Mouse (Mus musculus) CH12.LX (cell line): ENCODE measurements around the gene Ccr10. TPM values are rescaled to one million over a fixed set of nuclear protein-coding genes. Genes with fewer than 3 reads are reported as not detected.

Experiments
- DNase-seq: peaks from one replicate; pipeline ENCODE4 v3.0.0-alpha.2; 2013; ENCODE audit errors: extremely low read depth
- H3K27ac ChIP-seq: 2 replicates; pipeline ENCODE4 v1.5.1; 2012; ENCODE audit warnings: low read depth, mild to moderate bottlenecking, control low read depth, moderate library complexity; ENCODE audit not compliant: insufficient read depth
- H3K27me3 ChIP-seq: replicated peaks from 2 replicates; pipeline ENCODE3; 2012; ENCODE audit warnings: inconsistent platforms
- H3K36me3 ChIP-seq, 2 experiments: replicated peaks in 1 of 2; 2 replicates each; pipeline versions ENCODE3 to v1.6.1; 2012; ENCODE audit warnings: inconsistent platforms in 1 of 2, low read length in 1 of 2, mild to moderate bottlenecking in 1 of 2, mixed read lengths in 1 of 2, moderate library complexity in 1 of 2; ENCODE audit not compliant: control insufficient read depth in 1 of 2, insufficient read depth in 1 of 2
- H3K4me1 ChIP-seq, 2 experiments: 2 replicates each; pipeline ENCODE4 v1.6.1; 2012; ENCODE audit warnings: inconsistent platforms in 1 of 2, moderate library complexity in 1 of 2; ENCODE audit not compliant: insufficient read depth in 2 of 2, control insufficient read depth in 1 of 2
- H3K4me2 ChIP-seq: 2 replicates; pipeline ENCODE4 v1.6.1; 2012; ENCODE audit warnings: low read depth, mild to moderate bottlenecking, control low read depth; ENCODE audit not compliant: poor library complexity, insufficient read depth, severe bottlenecking
- H3K4me3 ChIP-seq, 3 experiments: fragments of 150-350 bp in 1 of 3; sonication (generic) in 1 of 3; replicated peaks in 1 of 3; 2 replicates each; pipeline versions ENCODE3 to v1.5.1; 2011 to 2012; ENCODE audit warnings: low read depth in 2 of 3, low read length in 2 of 3, mild to moderate bottlenecking in 2 of 3, moderate library complexity in 2 of 3, control low read depth in 1 of 3, improper control_type of control experiment in 1 of 3, inconsistent platforms in 1 of 3, mixed read lengths in 1 of 3; ENCODE audit not compliant: poor library complexity in 1 of 3
- H3K79me2 ChIP-seq: replicated peaks from 2 replicates; pipeline ENCODE4 v1.6.1; 2012; ENCODE audit warnings: mild to moderate bottlenecking, moderate library complexity; ENCODE audit not compliant: control insufficient read depth, poor library complexity, insufficient read depth, severe bottlenecking; ENCODE audit errors: extremely low read depth
- H3K9ac ChIP-seq: 2 replicates; pipeline ENCODE4 v1.6.1; 2012; ENCODE audit warnings: low read depth, mild to moderate bottlenecking, control low read depth, moderate library complexity; ENCODE audit not compliant: insufficient read depth
- H3K9me3 ChIP-seq: replicated peaks from 2 replicates; pipeline ENCODE3; 2012; ENCODE audit warnings: low read length, inconsistent platforms, mixed read lengths
- E2F4 ChIP-seq: IDR thresholded peaks from 2 replicates; pipeline ENCODE4 v1.6.1; 2011; ENCODE audit warnings: low read depth, low read length, improper control_type of control experiment; ENCODE audit not compliant: insufficient replicate concordance
- ELF1 ChIP-seq: IDR thresholded peaks from 2 replicates; pipeline ENCODE4 v1.6.1; 2014; ENCODE audit warnings: low read depth, mild to moderate bottlenecking, inconsistent platforms, low read length, improper control_type of control experiment
- EP300 ChIP-seq: IDR thresholded peaks from 2 replicates; pipeline ENCODE4 v1.6.1; 2011; ENCODE audit warnings: low read length, improper control_type of control experiment
- ETS1 ChIP-seq: conservative IDR thresholded peaks from 2 replicates; pipeline ENCODE4 v1.6.1; 2012; ENCODE audit warnings: low read depth, mild to moderate bottlenecking, inconsistent platforms, low read length, improper control_type of control experiment, moderate library complexity
- JUN ChIP-seq: IDR thresholded peaks from 2 replicates; pipeline ENCODE4 v1.6.1; 2011; ENCODE audit warnings: low read depth, mild to moderate bottlenecking, low read length, improper control_type of control experiment, moderate library complexity; ENCODE audit not compliant: insufficient read depth
- JUND ChIP-seq: conservative IDR thresholded peaks from 2 replicates; pipeline ENCODE4 v1.6.1; 2011; ENCODE audit warnings: low read depth, low read length, improper control_type of control experiment
- MAX ChIP-seq: IDR thresholded peaks from 2 replicates; pipeline ENCODE4 v1.6.1; 2011; ENCODE audit warnings: low read length, improper control_type of control experiment
- MAZ ChIP-seq: IDR thresholded peaks from 2 replicates; pipeline ENCODE4 v1.6.1; 2012; ENCODE audit warnings: low read depth, mild to moderate bottlenecking, inconsistent platforms, low read length, improper control_type of control experiment, moderate library complexity
- MEF2A ChIP-seq: IDR thresholded peaks from 2 replicates; pipeline ENCODE4 v1.6.1; 2014; ENCODE audit warnings: low read depth, mild to moderate bottlenecking, inconsistent platforms, low read length, improper control_type of control experiment, borderline replicate concordance
- MYC ChIP-seq: IDR thresholded peaks from 2 replicates; pipeline ENCODE4 v1.6.1; 2011; ENCODE audit warnings: low read depth, mild to moderate bottlenecking, improper control_type of control experiment, low read length
- NELFE ChIP-seq: IDR thresholded peaks from 2 replicates; pipeline ENCODE4 v1.6.1; 2011; ENCODE audit warnings: low read depth, low read length, improper control_type of control experiment
- NRF1 ChIP-seq: IDR thresholded peaks from 2 replicates; pipeline ENCODE4 v1.6.1; 2014; ENCODE audit warnings: low read depth, mild to moderate bottlenecking, inconsistent platforms, low read length, improper control_type of control experiment, moderate library complexity
- PAX5 ChIP-seq: IDR thresholded peaks from 2 replicates; pipeline ENCODE4 v1.6.1; 2012; ENCODE audit warnings: low read length, inconsistent platforms, mixed read lengths
- POLR2A ChIP-seq: IDR thresholded peaks from 2 replicates; pipeline ENCODE4 v1.6.1; 2011; ENCODE audit warnings: low read depth, mild to moderate bottlenecking, improper control_type of control experiment, low read length
- POLR2AphosphoS2 ChIP-seq: IDR thresholded peaks from 2 replicates; pipeline ENCODE4 v1.6.1; 2011; ENCODE audit warnings: low read depth, low read length, improper control_type of control experiment
- RAD21 ChIP-seq: IDR thresholded peaks from 2 replicates; pipeline ENCODE4 v1.6.1; 2011; ENCODE audit warnings: low read depth, mild to moderate bottlenecking, low read length, improper control_type of control experiment, moderate library complexity
- TBP ChIP-seq: conservative IDR thresholded peaks from 2 replicates; pipeline ENCODE4 v1.6.1; 2011; ENCODE audit warnings: low read depth, low read length, improper control_type of control experiment
- USF1 ChIP-seq: IDR thresholded peaks from 2 replicates; pipeline ENCODE4 v1.6.1; 2014; ENCODE audit warnings: low read depth, mild to moderate bottlenecking, inconsistent platforms, low read length, improper control_type of control experiment
- ZC3H11A ChIP-seq: IDR thresholded peaks from 2 replicates; pipeline ENCODE4 v1.6.1; 2012; ENCODE audit warnings: low read depth, mild to moderate bottlenecking, inconsistent platforms, low read length, improper control_type of control experiment
- ZKSCAN1 ChIP-seq: IDR thresholded peaks from 2 replicates; pipeline ENCODE4 v1.6.1; 2012; ENCODE audit warnings: low read depth, inconsistent platforms, low read length, improper control_type of control experiment, borderline replicate concordance
- ZMIZ1 ChIP-seq: IDR thresholded peaks from 2 replicates; pipeline ENCODE4 v1.6.1; 2012; ENCODE audit warnings: low read depth, mild to moderate bottlenecking, inconsistent platforms, low read length, improper control_type of control experiment
- dilution Hi-C: fragments of 300-500 bp; cut with MboI; formaldehyde crosslinking; loops from 2 replicates; pipeline ENCODE4 v1.14.3; 2020; ENCODE audit warnings: low sequenced_read_pairs; ENCODE audit not compliant: extremely low pct_unique_long_range_greater_than_20kb, extremely low pct_ligation_motif_present
- in situ Hi-C: fragments of 300-500 bp; cut with MboI; formaldehyde crosslinking; loops from 3 replicates; pipeline ENCODE4 v1.14.3; 2019; ENCODE audit warnings: low sequenced_read_pairs, low pct_ligation_motif_present, low pct_unique_long_range_greater_than_20kb, mixed read lengths
- polyA plus RNA-seq: library from polyadenylated mRNA; unstranded; fragments of >175 nt; gene quantifications from 2 replicates; pipeline ENCODE4 v1.2.1, GENCODE M21; 2012; ENCODE audit warnings: low read depth; ENCODE audit not compliant: insufficient read length
- total RNA-seq, 2 experiments: library from RNA; depleted of rRNA; stranded (reverse); fragments of 300-350 nt in 1 of 2; fragments of >200 nt in 1 of 2; gene quantifications; 2 replicates each; pipeline ENCODE4 v1.2.3; 2012 to 2014

Gene Ccr10
- total and polyA plus RNA-seq, 3 experiments = 12.3 to 29.6 (median 17.2) TPM

DNA sequence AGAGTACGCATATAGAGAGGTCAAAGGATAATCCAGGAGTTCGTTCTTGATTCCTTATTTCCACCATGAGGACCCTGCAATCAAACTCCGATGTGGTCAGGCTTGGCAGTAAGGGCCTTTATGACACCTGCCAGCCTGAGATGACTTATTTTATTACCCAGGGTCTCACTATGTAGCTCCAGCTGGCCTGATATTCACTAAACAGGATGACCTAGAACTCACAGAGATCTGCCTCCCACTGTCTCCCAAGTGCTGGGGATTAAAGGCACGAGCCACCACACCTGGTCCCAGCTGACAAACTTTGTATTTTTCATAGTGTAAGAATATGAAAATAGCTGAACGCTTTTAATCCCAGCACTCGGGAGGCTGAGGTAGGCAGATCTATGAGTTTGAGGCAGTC lies 20.1 kb downstream of the Ccr10 start:
- Histone ChIP-seq H3K36me3 (peaks cover 3 to 25% of the 10 kb centered on the region in 2 experiments), H3K79me2 (no peaks in the 10 kb centered on the region), H3K9me3 (no peaks in the 10 kb centered on the region), H3K4me2 (peak overlapping the region; percentile 47), H3K4me1 (peaks cover 9 to 27% of the 10 kb centered on the region in 2 experiments), H3K27ac (no peak overlapping the region), H3K9ac (no peak overlapping the region), H3K27me3 (no peaks in the 10 kb centered on the region), H3K4me3 (peak overlapping the region in 1 of 3 experiments; percentile 45)
- TF ChIP-seq POLR2AphosphoS2 = no peak
- TF ChIP-seq ETS1 = no peak
- no peak for TF ChIP-seq EP300
- dilution Hi-C loops (no loop called here), in situ Hi-C loops (no loop called here)
- DNase-seq = no peak

DNA sequence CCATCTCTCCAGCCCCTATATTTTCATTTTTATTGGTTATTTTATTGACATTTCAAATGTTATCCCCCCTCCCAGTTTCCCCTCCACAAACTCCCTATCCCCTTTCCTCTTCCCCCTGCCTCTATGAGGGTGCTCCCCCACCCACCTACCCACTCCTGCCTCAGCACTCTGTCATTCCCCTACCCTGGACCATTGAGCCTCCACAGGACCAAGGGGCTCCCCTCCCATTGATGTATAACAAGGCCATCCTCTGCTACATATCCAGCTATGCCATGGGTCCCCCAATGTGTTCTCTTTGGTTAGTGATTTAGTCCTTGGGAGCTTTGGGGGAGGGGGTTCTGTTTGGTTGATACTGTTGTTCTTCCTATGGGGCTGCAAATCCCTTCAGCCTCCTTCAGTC lies 20.6 kb downstream of the Ccr10 start:
- Histone ChIP-seq H3K4me1 (peaks cover 9 to 27% of the 10 kb centered on the region in 2 experiments), H3K36me3 (peaks cover 2 to 22% of the 10 kb centered on the region in 2 experiments), H3K27me3 (no peaks in the 10 kb centered on the region), H3K9ac (no peak overlapping the region), H3K4me3 (no peak overlapping the region), H3K27ac (no peak overlapping the region), H3K4me2 (no peak overlapping the region), H3K9me3 (no peaks in the 10 kb centered on the region), H3K79me2 (no peaks in the 10 kb centered on the region)
- dilution Hi-C loops = no loop called here
- DNase-seq = no peak
- TF ChIP-seq MEF2A = no peak
- no peak for TF ChIP-seq JUND
- TF ChIP-seq E2F4 = no peak
- TF ChIP-seq MAX = no peak
- TF ChIP-seq ZKSCAN1 = no peak
- TF ChIP-seq USF1 = no peak
- TF ChIP-seq JUN = no peak
- TF ChIP-seq MAZ = no peak
- TF ChIP-seq ELF1 = no peak
- no peak for TF ChIP-seq NRF1
- no peak for TF ChIP-seq TBP
- TF ChIP-seq RAD21 = no peak
- in situ Hi-C loops = no loop called here

DNA sequence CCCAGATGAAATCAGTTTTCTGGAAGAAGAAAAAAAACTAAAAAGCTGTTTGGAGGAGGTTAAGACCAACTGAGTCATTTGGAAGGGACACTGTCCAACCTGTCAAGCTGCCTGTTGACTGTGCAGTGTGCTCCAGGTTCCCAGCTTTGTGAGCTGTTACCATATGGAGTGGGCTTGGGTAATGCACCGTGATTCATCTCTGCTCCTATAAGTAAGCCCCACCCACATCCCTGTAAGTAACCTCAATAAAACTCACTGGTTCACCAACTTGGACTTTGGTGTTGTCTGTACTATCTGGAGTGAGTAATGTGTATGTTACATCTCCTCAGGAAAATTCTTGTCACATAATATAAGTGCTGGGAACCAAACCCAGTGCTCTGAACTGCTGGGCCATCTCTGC lies 22.4 kb downstream of the Ccr10 start:
- DNase-seq = no peak
- no peak overlapping the region for H3K27ac ChIP-seq
- H3K4me1 ChIP-seq = peaks cover 18 to 43% of the 10 kb centered on the region in 2 experiments
- in situ Hi-C loops (no loop called here), dilution Hi-C loops (no loop called here)
- no peak overlapping the region for H3K9ac ChIP-seq
- no peaks in the 10 kb centered on the region for H3K9me3 ChIP-seq
- H3K4me2 ChIP-seq = no peak overlapping the region
- H3K4me3 ChIP-seq = no peak overlapping the region
- TF ChIP-seq POLR2A (no peak), MYC (no peak), NELFE (no peak), RAD21 (no peak), ELF1 (no peak), E2F4 (no peak), ZC3H11A (no peak), NRF1 (no peak), MAX (no peak), PAX5 (no peak), MEF2A (no peak), ZMIZ1 (no peak)
- H3K79me2 ChIP-seq = no peaks in the 10 kb centered on the region
- H3K27me3 ChIP-seq = no peaks in the 10 kb centered on the region
- H3K36me3 ChIP-seq = peaks cover 0 to 5% of the 10 kb centered on the region in 2 experiments
